Mouse (Mus musculus): ENCODE data around the gene Rab3a. TPM values are rescaled to one million over a fixed set of nuclear protein-coding genes. Genes with fewer than 3 reads are reported as not detected.
A peak's percentile ranks its signal among the peaks of the same experiment; 100 is the strongest.

The Rab3a gene
- polyA plus RNA-seq, 1 experiment from 2014 or later: 2.7 TPM

DNA sequence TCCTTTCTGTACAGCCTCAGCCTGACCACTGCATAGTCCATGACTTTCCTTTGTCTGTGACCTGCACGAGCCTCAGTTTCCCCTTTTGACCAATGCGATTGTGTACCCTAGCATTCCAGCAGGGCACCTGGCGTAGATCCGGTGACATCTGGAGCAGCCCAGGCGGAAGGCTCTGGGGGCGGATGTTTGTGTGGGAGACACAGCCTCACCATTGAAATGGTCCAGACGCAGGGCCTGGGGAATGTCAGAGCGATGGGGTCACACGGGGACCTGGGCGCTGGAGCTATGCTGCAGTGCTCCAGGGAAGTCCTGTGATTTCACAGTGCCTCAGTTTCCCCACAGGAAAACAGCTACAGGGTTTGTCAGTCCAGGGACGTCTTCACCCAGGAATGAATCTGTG is 12.3 kb upstream of the Rab3a start:
- H3K9me3 ChIP-seq (replicated peaks): no peaks in the 10 kb centered on the region
- 52% methylated on average over 11 of the region's 11 CpGs for WGBS (ENCODE audit: insufficient replicate concordance)
- peaks cover 18% of the 10 kb centered on the region for H3K4me1 ChIP-seq (replicated peaks)
- H3K27ac ChIP-seq: no peak overlapping the region
- no peaks in the 10 kb centered on the region for H3K36me3 ChIP-seq
- no peak overlapping the region for H3K4me3 ChIP-seq (replicated peaks)
- no peak overlapping the region for H3K4me2 ChIP-seq
- H3K9ac ChIP-seq: no peak overlapping the region
- ATAC-seq (ENCODE audit: low read depth): no peak
- H3K27me3 ChIP-seq: peaks cover 86% of the 10 kb centered on the region
- DNase-seq: no peak

DNA sequence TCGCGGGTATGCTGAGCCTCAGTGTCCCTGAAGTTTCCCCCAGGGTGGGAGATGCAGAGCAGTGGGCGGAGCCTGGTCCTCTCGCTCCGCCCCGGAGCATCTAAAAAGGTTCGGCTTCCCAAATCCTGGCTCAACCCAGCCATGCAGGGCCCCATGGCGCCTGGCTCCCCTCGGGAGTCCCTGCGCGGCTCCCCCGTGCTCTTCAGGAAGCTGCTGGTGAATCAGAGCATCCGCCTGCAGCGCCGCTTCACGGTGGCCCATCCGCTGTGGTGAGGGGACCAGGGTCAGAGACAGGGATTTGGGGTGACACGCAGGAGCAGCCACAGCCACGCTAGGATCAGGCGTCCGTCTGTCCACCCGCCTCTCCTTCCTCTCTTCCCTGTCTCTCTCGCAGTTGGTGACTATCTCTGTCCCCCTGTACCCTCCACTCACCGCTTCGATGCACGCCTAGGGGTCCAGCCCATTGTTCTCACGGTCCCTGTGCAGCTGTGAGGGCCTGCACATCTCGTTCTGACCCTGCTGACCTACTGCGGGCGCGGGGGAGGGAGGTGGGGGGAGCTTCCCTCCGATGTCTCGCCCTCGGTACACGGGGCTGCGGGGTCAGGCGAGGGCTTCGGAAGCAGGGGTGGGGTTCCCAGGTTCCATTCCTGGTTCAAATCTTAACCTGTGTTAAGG is 11.4 kb upstream of the Rab3a start:
- DNase-seq (no peak), ATAC-seq (ENCODE audit: low read depth) (0 out of 2 replicates have a peak, but pooled peaks have one; percentile 11)
- Histone ChIP-seq H3K4me3 (replicated peaks) (peak overlapping the region; percentile 23; the same call in 1 of the 2 replicates), H3K9ac (no peak overlapping the region), H3K4me2 (peak overlapping the region; percentile 44), H3K36me3 (no peaks in the 10 kb centered on the region), H3K4me1 (replicated peaks) (peaks cover 18% of the 10 kb centered on the region), H3K27ac (no peak overlapping the region), H3K9me3 (replicated peaks) (no peaks in the 10 kb centered on the region), H3K27me3 (peaks cover 86% of the 10 kb centered on the region)
- WGBS (ENCODE audit: insufficient replicate concordance): 3% methylated on average over 38 of the region's 38 CpGs

DNA sequence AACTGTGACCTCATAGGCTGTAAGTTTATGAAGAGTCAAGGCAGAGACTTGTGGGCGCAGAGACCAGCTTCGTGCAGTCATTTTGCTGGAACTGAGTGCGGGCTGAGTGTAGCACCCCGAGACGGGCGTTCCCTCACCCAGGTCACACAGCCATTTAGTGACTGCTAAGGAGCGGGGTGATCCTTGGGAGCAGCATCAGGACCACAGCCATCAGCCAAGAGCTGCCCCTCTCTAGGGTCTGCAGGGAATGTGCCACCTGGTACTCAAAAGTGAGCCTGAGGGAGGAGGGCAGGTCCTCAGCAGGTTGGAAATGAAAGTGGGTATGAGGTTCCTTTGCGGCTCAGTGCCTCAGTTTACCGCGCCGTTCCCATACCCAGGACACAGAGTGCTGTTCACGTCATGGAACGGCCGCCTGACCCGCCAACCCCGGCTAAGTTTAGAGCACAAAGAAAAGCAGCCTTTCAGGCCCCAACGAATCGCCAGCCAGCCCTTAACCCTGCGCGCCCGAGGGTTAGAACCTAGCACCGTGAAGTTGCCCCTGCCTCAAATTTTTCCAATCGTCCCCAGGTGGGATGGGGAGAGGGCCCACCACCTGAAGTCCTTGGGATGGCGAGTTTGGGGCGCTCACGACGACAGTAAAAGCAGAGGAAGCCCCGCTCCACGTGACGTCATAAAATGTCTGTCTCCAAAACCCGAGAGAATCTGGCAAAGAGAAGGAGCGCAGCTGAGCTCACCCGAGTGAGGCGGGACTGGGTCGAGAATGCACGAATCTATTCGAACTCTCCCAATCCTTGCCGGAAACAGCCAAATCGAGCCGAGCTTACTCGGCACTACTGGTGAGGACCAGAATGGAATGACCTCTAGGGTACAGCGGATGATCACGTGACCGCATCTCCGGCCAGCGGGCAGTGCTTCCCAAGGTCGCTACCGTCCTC is 10.6 kb upstream of the Rab3a start:
- H3K4me2 ChIP-seq: peak overlapping the region; percentile 44
- DNase-seq (no peak), ATAC-seq (ENCODE audit: low read depth) (0 out of 2 replicates have a peak, but pooled peaks have one; percentile 8)
- H3K9ac ChIP-seq: peak overlapping the region; percentile 0; the same call in 1 of the 2 replicates
- WGBS (ENCODE audit: insufficient replicate concordance): 4% methylated on average over 48 of the region's 48 CpGs
- no peak overlapping the region for H3K27ac ChIP-seq
- H3K4me1 ChIP-seq (replicated peaks): peaks cover 18% of the 10 kb centered on the region
- H3K36me3 ChIP-seq: no peaks in the 10 kb centered on the region
- H3K9me3 ChIP-seq (replicated peaks): no peaks in the 10 kb centered on the region
- peaks cover 90% of the 10 kb centered on the region for H3K27me3 ChIP-seq
- peak overlapping the region; percentile 23 for H3K4me3 ChIP-seq (replicated peaks)

DNA sequence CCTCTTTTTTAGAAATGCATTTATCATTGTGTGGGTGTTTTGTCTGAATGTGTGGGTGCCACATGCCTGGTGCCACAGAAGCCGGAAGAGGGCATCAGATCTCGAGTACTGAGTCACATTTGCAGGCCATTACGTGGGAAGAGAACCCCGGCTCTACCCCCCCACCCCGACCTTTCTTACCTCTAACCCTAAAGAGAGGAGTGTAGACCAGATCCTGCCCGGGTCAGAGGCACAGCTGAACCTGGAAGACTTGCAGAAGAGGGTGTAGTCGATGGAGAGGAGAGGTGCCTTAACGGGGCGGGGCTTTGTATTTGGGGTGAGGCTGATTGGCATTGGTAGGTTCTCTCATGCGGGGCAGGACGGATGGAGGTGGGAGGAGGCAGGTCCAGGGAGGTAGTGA is 9.7 kb upstream of the Rab3a start:
- DNase-seq (no peak), ATAC-seq (ENCODE audit: low read depth) (no peak)
- Histone ChIP-seq H3K27ac (no peak overlapping the region), H3K27me3 (peaks cover 97% of the 10 kb centered on the region), H3K4me2 (no peak overlapping the region), H3K9me3 (replicated peaks) (no peaks in the 10 kb centered on the region), H3K9ac (no peak overlapping the region), H3K36me3 (no peaks in the 10 kb centered on the region), H3K4me1 (replicated peaks) (peaks cover 18% of the 10 kb centered on the region), H3K4me3 (replicated peaks) (no peak overlapping the region)
- 32% methylated on average over 11 of the region's 11 CpGs for WGBS (ENCODE audit: insufficient replicate concordance)

DNA sequence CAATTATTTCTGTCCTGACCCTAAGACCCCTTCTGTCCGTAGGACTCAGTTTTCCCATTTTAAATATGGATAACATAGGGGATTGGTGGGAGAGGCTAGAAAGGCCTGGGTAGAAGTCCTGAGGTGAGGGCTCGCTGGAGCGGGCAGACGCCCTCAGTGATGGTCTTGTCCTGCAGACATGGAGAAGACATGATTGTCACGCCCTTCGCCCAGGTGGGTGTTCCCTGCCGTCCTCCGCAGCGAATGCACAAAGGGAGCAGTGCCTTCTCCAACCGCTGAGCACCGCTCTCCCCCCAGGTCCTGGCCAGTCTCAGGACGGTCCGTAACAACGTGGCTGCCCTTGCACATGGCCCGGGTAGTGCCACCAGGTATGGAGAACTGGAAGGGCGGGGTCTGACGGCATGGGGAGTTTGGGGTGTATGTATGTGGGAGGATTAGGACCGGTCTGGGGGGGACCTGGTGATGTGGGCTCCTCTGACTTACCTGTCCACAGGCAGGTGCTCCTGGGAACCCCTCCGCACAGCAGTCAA is 8.7 kb upstream of the Rab3a start:
- no peak overlapping the region for H3K4me2 ChIP-seq
- H3K9me3 ChIP-seq (replicated peaks): no peaks in the 10 kb centered on the region
- no peak for ATAC-seq (ENCODE audit: low read depth)
- DNase-seq: no peak
- H3K4me3 ChIP-seq (replicated peaks): no peak overlapping the region
- no peaks in the 10 kb centered on the region for H3K36me3 ChIP-seq
- no peak overlapping the region for H3K27ac ChIP-seq
- no peak overlapping the region for H3K9ac ChIP-seq
- peaks cover 99% of the 10 kb centered on the region for H3K27me3 ChIP-seq
- peaks cover 18% of the 10 kb centered on the region for H3K4me1 ChIP-seq (replicated peaks)
- 43% methylated on average over 19 of the region's 19 CpGs for WGBS (ENCODE audit: insufficient replicate concordance)

DNA sequence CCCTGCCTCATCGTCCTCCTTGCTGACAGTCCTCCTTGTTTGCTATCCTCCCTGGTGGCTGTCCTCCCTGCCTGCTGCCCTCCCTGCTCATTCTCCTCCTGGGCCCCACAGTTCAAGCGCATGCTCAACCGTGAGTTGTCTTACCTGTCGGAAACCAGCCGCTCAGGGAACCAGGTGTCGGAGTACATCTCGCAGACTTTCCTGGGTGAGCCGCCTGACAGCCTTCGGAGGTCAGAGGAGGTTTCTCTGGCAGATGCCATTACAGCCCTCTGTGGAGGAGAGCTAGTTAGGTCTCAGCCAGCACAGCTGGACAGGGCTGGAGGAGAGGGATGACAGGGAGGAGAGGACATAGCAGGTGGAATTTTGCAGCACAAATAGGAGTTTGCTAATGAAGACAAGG is 7.8 kb upstream of the Rab3a start:
- no peak for DNase-seq
- H3K27me3 ChIP-seq: peaks cover 90% of the 10 kb centered on the region
- 63% methylated on average over 9 of the region's 9 CpGs for WGBS (ENCODE audit: insufficient replicate concordance)
- H3K27ac ChIP-seq: no peak overlapping the region
- no peak overlapping the region for H3K4me3 ChIP-seq (replicated peaks)
- no peak for ATAC-seq (ENCODE audit: low read depth)
- no peak overlapping the region for H3K4me2 ChIP-seq
- no peaks in the 10 kb centered on the region for H3K9me3 ChIP-seq (replicated peaks)
- H3K36me3 ChIP-seq: no peaks in the 10 kb centered on the region
- H3K9ac ChIP-seq: no peak overlapping the region
- peaks cover 18% of the 10 kb centered on the region for H3K4me1 ChIP-seq (replicated peaks)

DNA sequence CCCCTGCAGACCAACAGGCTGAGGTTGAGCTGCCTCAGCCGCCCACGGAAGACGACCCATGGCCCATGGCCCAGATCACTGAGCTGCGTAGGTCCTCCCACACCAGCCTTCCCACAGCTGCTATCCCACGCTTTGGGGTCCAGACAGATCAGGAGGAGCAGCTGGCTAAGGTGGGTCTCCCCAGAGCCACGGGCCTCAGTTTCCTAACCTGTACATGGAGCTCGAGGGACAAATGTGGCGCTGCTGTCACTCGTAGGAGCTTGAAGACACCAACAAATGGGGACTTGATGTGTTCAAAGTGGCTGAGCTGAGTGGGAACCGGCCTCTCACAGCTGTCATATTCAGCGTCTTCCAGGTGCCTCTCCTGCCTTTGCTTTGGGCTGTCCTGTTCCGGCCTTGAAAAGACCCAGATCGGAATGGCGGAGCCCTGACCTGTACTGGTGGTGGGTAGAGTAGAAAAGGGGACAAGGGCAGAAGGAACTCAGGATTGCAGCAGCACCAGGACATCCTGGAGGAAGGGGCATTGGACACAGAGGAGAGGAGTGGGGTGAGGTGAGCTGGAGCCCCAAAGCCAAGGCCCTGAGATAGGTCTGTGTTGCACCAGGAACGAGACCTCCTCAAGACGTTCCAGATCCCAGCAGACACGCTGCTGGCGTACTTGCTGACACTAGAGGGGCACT is 7.1 kb upstream of the Rab3a start:
- Histone ChIP-seq H3K36me3 (no peaks in the 10 kb centered on the region), H3K27me3 (peaks cover 83% of the 10 kb centered on the region), H3K4me2 (no peak overlapping the region), H3K9ac (no peak overlapping the region), H3K9me3 (replicated peaks) (no peaks in the 10 kb centered on the region), H3K4me3 (replicated peaks) (no peak overlapping the region), H3K4me1 (replicated peaks) (peaks cover 21% of the 10 kb centered on the region), H3K27ac (no peak overlapping the region)
- WGBS (ENCODE audit: insufficient replicate concordance): 71% methylated on average over 18 of the region's 18 CpGs
- ATAC-seq (ENCODE audit: low read depth): no peak
- DNase-seq: no peak

DNA sequence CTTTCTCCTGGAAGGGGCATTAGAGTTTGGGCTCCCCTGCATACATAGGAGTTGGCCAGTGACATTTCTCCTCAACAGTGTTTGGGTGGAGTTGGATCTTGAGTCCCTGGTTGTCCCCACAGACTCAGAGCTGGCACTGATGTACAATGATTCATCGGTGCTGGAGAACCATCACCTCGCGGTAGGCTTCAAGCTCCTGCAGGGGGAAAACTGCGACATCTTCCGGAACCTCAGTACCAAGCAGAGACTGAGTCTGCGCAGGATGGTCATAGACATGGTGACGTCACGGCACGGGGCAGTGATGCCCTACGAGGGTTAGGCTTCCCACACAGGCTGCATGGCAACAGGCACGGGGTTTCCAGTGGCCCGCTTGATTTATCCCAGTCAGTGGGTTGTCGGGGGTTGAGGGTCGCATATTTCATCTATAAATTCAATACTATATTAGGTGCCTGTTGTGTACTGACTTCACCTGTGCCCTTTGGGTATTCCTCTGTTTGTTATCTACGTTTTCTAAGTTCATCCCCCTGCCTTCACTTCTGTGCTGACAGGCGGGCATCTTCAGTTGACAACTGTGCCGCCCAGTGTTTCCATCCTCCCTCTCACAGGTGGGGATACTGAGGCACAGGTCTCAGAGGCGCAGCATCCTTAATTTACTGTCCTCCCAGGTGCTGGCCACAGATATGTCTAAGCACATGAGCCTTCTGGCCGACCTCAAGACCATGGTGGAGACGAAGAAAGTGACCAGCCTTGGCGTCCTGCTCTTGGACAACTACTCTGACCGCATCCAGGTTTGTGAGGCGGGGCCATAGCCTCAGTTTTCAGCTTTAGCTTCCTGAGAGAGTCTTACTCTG is 6.0 kb upstream of the Rab3a start:
- 78% methylated on average over 23 of the region's 23 CpGs for WGBS (ENCODE audit: insufficient replicate concordance)
- Histone ChIP-seq H3K9ac (no peak overlapping the region), H3K27ac (no peak overlapping the region), H3K9me3 (replicated peaks) (no peaks in the 10 kb centered on the region), H3K4me2 (no peak overlapping the region), H3K4me1 (replicated peaks) (peaks cover 25% of the 10 kb centered on the region), H3K4me3 (replicated peaks) (no peak overlapping the region), H3K27me3 (peaks cover 72% of the 10 kb centered on the region), H3K36me3 (no peaks in the 10 kb centered on the region)
- ATAC-seq (ENCODE audit: low read depth): no peak
- DNase-seq: no peak

DNA sequence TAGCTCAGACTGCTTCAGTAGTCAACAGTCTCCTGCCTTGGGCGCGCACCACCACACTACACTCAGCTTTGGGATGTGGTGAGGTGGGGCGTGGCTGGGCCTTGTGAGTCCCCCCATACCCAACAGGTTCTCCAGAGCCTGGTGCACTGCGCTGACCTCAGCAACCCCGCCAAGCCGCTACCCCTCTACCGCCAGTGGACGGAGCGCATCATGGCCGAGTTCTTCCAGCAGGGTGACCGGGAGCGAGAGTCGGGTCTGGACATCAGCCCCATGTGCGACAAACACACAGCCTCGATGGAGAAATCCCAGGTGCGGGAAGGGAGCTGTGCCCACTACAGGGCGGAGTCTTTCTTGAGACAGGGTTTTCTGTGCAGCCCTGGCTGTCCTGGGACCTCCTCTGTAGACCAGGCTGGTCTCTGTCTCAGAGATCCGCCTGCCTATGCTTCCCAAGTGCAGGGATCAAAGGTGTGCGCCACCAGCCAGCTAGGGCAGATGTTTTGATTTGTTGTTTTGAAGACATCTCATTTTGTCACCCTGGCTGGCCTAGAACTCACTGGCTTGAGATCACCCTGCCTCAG is 5.3 kb upstream of the Rab3a start:
- 62% methylated on average over 19 of the region's 19 CpGs for WGBS (ENCODE audit: insufficient replicate concordance)
- no peak for DNase-seq
- Histone ChIP-seq H3K27ac (no peak overlapping the region), H3K4me1 (replicated peaks) (peaks cover 26% of the 10 kb centered on the region), H3K9ac (no peak overlapping the region), H3K27me3 (peaks cover 64% of the 10 kb centered on the region), H3K4me2 (no peak overlapping the region), H3K4me3 (replicated peaks) (no peak overlapping the region), H3K36me3 (no peaks in the 10 kb centered on the region), H3K9me3 (replicated peaks) (no peaks in the 10 kb centered on the region)
- ATAC-seq (ENCODE audit: low read depth): no peak

DNA sequence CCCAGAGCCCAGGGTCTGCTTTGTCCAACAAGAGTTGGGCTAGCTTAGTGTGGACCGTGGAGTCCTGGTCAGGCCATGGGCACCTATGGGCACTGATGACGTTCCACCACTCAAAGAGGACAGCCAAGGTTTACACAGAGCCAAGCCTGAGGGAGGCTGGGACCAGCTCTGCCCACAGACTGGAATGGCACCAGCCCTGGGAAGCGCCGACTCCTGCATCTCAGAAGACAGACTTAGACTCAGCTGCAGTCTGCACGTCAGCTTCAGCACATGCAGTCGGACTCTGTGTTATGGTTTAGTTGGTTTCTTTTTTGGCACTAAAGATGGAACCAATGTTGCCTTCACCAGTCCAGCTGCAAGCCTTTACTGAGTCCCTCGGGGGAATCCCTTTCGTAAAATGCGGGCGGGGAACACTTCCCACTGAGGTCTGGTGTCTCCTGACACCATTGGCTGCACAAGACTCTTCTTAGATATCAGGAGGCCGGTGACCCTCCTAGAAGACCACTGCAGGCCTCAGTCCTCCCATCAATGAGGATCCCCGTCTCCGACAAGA is 4.3 kb upstream of the Rab3a start:
- Histone ChIP-seq H3K4me3 (replicated peaks) (no peak overlapping the region), H3K9ac (no peak overlapping the region), H3K27ac (no peak overlapping the region), H3K4me2 (no peak overlapping the region), H3K27me3 (peaks cover 54% of the 10 kb centered on the region), H3K9me3 (replicated peaks) (no peaks in the 10 kb centered on the region), H3K36me3 (no peaks in the 10 kb centered on the region), H3K4me1 (replicated peaks) (peaks cover 31% of the 10 kb centered on the region)
- WGBS (ENCODE audit: insufficient replicate concordance): 69% methylated on average over 13 of the region's 13 CpGs
- DNase-seq (no peak), ATAC-seq (ENCODE audit: low read depth) (no peak)
